Mouse (Mus musculus) mesoderm, embryonic 11.5 days (tissue): Measurements from ENCODE around the gene Ift22.
"Not testable (repeated sequence)": the region's sequence is repeated elsewhere in the genome, so short reads cannot be mapped to it uniquely, and the experiment has no call there.

ENCODE experiments used
- DNase-seq: peaks from one replicate; pipeline ENCODE4 v3.0.0-alpha.2; 2012; ENCODE audit warnings: low read depth, low spot score

Gene Ift22

GRCm38 (mm10) chr5:136945084-136945483 is 37.1 kb downstream of the Ift22 start:
- DNase-seq = no peak

GRCm38 (mm10) chr5:136947874-136948273 is 39.9 kb downstream of the Ift22 start:
- no peak for DNase-seq

GRCm38 (mm10) chr5:136949551-136950336 is 41.8 kb downstream of the Ift22 start:
- DNase-seq = not testable (repeated sequence)

GRCm38 (mm10) chr5:136950521-136950920 is 42.6 kb downstream of the Ift22 start:
- no peak for DNase-seq

GRCm38 (mm10) chr5:136952153-136952552 is 44.2 kb downstream of the Ift22 start:
- no peak for DNase-seq

- DNase-seq = peak; percentile 98
Measured at GRCm38 (mm10) chr5:136953015-136953414, 45.1 kb downstream of the Ift22 start, which contains the start of gene Fis1. TSS of gene Fis1 (plus strand) at chr5:136953275.

- DNase-seq = no peak
Measured at GRCm38 (mm10) chr5:136953440-136953951, 45.5 kb downstream of the Ift22 start.

- DNase-seq = no peak
Measured at GRCm38 (mm10) chr5:136955622-136956021, 47.7 kb downstream of the Ift22 start.

- DNase-seq = no peak
Measured at GRCm38 (mm10) chr5:136957250-136957649, 49.3 kb downstream of the Ift22 start.

GRCm38 (mm10) chr5:136958991-136959605 is 51.1 kb downstream of the Ift22 start:
- no peak for DNase-seq

- no peak for DNase-seq
Measured at GRCm38 (mm10) chr5:136960053-136960452, 52.1 kb downstream of the Ift22 start.

- DNase-seq = peak; percentile 23
Measured at GRCm38 (mm10) chr5:136961334-136961982, 53.5 kb downstream of the Ift22 start.

GRCm38 (mm10) chr5:136961983-136962461 is 54.1 kb downstream of the Ift22 start:
- DNase-seq = peak; percentile 82

GRCm38 (mm10) chr5:136962501-136962900 is 54.6 kb downstream of the Ift22 start:
- DNase-seq = peak; percentile 88

GRCm38 (mm10) chr5:136962966-136963540 is 55.1 kb downstream of the Ift22 start:
- no peak for DNase-seq
